Mouse (Mus musculus): Measurements from ENCODE around the gene Il1rn.

The Il1rn gene

DNA sequence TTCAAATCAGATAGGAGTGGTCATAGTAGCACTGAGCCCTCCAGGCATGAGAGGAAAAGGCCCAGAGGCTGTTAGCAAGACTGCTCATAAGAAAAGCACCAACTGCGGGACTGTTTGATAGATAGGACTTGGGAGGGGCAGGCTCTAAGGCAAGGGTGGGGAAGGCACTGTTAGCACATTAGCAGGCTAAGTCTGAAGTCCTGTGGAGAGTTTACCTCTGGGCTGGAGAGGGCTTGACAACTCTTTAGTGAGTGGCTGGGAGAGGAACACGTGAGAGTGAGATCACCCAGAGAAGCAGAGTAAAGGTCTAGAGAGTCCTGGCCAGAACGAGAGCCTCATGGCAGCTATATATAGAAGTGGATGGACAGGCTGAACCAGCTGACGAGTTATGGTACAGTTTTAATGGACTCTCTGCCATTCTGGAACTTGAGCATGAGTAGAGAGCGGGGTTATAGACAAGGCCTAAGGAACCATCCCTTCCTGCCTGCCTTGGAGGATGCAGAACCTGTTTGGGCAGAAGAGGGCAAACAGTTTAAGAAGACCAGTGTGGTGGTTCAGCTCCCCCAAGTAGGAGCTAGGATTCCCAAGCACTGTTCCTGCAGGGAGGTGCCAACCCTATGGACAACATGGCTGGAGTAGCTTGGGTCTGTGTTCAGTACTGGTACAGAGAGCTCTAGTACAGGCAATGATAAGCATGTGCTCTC is 42.2 kb downstream of the Il1rn start:
- in situ Hi-C loops (cut with MboI; ENCODE audit: low sequenced_read_pairs): no loop called here

DNA sequence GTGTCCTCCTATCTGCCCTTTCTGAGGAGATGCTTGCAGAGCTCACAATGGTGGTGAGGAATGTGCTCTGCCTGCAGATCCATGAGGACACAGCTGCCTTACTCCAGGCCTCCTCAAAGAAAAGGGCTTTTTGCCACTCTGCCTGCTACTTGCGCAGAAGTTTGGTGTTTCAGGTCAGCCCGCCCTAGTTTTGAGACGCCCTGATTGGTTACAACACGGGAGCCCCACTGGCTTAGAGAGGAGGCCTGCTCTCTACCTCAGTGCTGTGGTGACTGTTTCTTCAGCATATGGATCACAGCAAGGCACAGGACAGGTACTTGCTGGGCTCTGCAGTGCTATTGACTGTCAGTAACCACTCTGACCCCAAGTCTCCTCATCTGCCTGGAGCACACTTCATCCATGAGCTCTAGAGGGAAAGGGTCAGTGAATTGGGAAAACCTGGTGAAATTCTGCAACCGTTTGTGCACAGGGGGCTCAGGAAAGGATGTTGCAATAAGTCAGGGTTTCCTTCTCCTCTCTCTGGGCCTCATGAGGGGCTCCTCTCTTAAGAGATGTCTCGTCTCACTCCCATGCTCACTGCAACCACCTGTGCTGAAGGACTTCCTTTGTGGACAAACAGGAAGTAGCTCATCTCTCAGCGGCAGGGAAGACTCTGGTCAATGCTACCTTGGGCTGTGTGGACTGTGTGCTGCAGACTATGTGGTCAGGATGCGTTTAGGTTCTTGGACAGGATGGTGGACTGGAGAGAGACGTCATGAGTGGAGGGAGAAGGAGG is 46.0 kb downstream of the Il1rn start:
- in situ Hi-C loops (cut with MboI; ENCODE audit: low sequenced_read_pairs): no loop called here

DNA sequence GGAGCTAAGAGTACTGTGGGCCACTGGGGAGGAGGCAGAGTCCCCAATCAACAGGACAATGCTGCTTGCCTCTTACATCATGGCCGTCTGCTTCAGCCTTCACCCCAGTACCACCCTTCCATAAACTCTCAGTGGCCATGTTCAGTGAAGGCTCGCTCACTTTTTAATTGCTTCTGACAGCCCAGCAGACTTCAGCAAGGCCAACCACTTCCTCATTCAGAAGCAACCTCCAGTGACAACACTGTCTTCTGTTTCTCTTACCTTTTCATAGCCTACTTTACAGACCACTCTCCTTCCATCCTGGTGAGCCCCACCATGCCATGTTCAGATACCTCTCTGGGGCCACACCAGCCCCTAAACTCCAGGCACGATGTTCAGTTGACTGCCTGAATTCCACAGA is 47.0 kb downstream of the Il1rn start:
- in situ Hi-C loops (cut with MboI; ENCODE audit: low sequenced_read_pairs): no loop called here

DNA sequence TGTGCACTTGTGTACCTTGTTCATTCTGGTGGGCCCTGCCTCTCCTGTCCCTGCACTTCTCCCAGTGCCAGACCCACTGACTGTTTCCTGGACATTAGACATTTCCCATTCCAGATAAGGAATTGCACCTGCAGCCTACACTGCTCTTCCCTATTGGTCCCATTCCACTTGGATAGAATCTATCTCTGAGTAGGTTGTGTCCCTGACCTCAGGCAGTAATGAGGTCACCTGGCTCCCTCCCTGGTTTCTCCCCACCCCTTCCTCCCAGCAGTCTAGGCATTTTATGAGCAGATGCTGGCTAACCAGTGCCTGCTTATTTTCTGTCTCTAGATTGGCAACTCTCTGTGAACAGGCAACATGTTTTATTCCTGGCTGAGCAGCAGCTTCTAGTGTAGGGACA is 47.7 kb downstream of the Il1rn start:
- in situ Hi-C loops (cut with MboI; ENCODE audit: low sequenced_read_pairs): no loop called here

DNA sequence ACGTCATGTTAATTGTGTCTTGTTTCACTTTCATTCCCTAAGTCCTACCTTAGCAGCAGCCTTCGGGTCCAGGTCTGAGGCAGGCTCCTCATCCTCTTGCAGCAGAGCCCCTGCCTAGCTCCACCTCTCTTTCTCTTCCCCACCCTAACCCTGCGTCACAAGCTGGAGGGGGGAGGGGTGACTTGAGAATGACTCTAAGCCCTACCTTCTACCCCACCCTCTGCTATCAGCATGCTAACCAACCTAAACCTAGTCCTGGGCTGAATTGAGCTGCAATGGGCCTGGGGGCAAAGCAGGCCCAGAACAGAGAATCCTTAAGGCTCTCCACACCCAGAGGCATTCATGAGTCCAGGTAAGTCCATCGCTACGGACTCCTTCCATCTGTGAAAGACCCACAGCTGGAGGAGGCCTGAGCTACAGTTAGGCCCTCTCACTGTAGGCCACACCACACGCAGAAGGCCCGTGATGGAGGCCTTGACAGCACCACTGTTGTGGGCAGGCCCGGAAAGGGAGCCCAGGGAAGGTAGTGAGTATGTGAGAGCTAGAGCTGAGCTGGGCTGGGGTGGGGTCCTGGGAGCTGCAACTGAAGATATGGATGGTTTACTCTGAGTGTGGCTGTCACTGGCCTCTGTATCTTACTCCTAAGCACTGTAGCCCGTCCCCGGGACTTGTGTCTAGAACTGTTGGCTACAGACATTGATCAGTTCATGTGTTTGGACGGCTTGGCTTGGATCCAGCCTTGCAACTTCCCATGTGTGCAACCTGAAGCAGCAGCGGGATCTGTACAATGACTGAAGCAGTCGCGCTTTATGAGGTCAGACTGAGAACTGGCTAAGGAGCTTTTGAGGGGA is 48.7 kb downstream of the Il1rn start:
- in situ Hi-C loops (cut with MboI; ENCODE audit: low sequenced_read_pairs): no loop called here

DNA sequence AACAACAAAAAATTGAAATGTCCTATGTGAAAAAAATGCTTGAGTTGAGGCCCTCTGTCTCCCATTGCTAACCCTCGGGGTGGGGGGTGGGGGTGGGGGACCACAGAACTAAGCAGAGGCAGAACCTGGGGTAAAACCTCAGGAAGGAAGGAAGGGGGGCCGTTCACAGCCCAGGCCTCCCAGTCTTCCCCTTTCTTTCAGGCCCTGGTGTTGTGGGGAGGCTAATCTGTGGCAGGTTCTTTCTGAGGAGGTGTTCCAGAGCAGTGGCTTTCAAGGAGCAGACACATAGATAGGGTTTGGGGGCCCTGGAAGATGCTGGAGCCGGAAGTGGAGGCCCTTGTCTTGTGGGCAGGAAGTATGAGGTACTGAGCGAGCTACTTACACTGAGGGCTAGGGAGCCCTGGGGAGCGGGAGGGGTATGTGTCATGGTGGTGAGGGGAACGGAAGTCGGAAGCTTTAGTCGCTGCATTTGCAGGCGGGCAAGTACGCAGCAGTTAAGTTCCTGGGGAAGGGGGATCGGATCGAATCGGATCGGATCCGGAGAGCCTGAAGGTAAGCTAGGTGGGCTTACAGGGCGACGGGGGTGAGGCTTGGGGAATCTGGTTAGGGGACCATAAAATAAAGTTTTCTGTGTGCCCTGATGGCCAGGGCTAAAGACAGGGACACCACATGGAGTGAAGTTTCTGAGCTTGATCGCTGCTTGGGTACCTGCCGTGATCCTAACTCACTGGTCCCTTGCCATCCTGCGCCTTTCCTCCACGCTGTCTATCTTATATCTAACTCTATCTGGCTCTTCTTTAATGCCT is 49.7 kb downstream of the Il1rn start:
- in situ Hi-C loops (cut with MboI; ENCODE audit: low sequenced_read_pairs): no loop called here

DNA sequence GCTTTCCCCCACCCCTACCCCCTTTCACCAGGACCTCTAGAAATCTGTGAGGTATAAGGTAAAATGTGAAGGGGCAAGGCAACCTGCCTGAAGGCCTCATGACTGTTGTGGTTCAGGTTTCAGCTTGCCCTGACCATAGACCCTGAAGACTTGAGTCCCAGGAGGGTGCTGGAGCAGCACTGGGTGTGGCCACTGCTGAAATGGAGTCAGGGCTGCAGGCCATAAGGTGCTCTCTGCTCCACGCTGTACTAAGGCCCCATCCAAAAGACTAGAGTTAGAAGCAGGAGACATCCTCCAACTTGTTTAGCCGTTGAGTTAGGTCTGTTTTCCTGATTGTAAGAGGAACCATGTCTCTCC is 50.3 kb downstream of the Il1rn start:
- in situ Hi-C loops (cut with MboI; ENCODE audit: low sequenced_read_pairs): no loop called here

DNA sequence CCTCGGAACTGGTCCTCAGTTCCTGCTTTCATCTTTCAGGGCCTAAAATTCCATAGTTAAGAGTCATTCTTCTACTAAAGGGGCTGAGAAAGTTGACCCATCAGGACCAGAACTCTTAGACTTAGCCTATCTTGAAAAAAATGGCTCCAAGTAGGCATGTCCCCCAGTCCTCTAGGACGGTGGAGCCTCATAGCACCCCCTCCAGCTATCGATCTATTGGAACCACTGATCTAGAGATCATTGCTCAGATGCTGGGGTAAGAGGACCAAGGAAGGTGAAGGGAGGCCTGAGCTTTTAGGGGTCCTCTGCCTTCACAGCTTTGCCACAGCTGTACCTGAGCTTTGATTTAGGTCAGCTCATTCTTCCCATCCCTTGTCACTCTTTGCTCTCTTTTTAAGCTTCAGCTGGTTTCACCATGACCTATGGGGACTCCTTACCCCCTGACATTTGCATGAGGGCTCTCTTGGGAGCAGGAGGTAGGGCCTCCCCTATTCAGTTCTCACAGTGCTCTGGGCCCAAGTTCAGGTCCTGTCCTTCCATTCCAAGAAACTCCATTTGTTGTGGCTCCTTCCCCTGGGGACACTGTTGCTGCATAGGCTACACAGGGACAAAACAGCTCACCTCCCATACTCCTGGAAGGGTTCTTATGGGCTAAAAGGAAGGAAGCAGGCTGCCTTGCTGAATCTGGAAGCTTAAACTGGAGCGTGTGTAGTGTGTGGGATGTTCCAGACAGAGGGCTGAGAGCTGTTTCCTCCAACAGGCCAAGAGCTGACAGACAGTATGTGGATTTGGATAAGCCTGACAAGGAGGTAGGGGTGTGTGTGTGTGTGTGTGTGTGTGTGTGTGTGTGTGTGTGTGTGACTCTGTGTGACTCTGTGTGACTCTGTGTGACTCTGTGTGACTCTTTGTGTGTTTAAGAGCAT is 51.0 kb downstream of the Il1rn start:
- in situ Hi-C loops (cut with MboI; ENCODE audit: low sequenced_read_pairs): no loop called here

DNA sequence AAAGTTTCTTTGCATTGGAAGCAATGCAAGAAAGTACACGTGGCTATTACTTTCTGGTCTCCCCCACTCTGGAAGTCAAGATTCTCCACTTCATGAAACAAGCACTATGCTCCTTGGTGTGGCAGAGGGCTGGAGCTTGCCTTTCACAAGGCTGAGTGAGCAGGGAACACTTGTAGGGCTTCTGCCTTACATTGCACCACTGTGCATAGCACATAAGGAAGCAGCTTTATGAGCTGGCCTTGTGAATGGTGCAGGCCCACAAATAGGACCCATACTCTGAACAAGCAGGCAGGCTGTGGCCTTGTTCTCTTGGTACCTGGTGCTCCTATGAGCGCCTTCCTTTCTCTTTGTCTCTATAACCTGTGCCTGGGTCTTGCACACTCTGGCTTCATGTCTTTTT is 56.6 kb downstream of the Il1rn start:
- in situ Hi-C loops (cut with MboI; ENCODE audit: low sequenced_read_pairs): no loop called here

DNA sequence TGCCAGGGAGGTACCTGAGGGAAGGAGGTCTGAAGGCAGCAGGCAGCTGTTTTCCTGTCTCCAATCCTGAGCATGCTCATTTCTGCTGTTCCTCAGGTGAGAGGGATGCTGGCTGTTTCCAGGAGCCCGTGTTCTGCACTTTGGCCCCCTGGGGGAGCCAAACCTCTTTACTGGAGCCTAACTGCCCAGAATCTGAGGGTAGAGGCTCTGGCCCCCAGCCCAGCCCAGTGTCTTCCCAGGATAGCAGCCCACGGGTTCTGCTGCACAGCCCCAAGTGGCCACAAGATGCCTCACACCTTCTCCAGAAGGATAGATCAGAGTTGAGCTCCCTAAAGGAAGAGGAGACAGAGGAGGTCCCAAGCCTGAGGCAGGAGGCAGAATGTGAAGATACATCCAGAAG is 60.5 kb downstream of the Il1rn start:
- in situ Hi-C loops (cut with MboI; ENCODE audit: low sequenced_read_pairs): no loop called here

DNA sequence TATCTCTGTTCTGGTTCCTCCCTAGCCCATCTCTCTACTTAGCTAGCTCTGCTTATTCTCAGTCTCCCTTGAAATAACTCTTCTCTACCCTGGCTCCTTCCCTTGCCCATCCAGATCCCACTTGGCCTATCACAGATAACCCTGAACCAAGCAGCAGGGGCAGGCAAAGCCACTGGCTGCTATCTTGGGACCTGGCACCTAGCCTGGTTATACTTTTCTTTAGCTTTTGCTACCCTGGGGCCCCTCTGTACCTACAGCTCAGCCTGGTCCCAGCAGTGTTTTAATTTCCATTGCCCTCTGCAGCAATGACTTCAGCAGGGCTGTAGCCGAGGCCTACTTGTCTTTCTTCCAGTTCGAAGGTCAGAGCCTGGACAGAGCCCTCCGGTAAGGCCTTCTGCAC is 64.1 kb downstream of the Il1rn start:
- in situ Hi-C loops (cut with MboI; ENCODE audit: low sequenced_read_pairs): loop anchor here (25.0 kb wide), 1 partner anchor 362 kb away; the partner anchor contains the start of gene Cacna1b
